Mouse (Mus musculus): Measurements from ENCODE around the gene Gm10912.
"Not testable (repeated sequence)": the region's sequence is repeated elsewhere in the genome, so short reads cannot be mapped to it uniquely, and the experiment has no call there.

Gene Gm10912

DNA sequence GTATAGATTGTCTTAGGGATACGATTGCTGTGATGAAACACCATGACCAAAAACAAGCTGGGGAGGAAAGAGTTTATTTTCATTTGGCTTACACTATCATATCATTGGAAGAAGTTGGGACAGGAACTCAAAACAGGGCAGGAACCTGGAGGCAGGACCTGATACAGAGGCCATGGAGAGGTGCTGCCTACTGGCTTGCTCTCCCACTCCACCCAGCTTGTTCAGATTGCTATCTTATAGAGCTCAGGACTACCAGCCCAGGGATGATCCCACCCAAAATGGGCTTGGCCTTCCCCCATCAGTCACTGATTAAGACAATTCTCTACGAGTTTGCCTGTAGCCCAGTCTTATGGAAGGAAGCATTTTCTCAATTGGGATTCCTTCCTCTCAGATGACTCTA is 1.5 kb upstream of the Gm10912 start:
- no peak for DNase-seq (ENCODE audit: extremely low read depth, low read depth)

DNA sequence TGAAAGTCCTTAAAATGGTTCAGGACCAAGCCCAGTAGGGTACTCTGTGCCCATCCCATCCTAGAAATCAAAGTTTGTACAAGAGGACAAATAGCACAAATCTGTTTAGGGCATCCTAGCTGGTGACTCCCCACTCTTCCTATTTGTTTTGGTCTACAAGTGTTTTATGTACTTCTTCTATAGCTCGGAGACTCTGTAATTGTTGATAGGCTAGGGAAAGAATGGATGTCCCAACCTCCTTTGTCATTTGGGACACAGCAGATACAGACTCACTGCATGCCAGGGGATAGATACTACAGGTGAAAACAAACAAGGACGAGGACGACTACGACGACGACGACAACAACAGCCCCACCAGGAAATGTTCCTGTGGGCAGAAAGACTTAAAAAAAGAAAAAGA is 2.8 kb downstream of the Gm10912 start, which contains the start of gene Gm10799:
Gene Gm10799 (minus strand): TSS at position 101 of the 400 bp plus-strand sequence.
- DNase-seq (ENCODE audit: extremely low read depth, low read depth) = not testable (repeated sequence)

DNA sequence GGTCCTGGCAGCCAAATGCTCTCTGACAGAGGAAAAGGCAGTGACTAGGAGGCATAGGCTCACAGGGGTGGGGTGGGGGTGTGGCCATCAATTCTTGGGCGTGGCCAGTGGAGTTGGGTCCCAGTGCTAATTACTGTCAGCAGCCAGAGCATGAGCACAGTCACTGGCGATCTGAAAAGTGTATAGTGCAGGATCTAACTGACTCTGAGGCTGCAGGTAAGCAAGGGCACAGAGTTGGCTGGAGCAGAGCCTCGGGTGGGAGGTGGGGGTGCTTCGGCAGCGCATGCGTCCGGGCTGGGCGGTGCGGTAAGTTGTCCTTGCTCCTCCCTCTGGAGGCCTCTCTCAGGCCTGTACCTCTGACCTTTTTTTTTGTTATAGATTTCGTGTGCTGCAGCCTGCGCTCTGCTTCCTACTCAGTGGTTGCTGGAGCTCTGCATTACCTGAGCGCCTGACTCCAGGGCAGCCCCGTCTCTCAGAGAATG is 4.1 kb downstream of the Gm10912 start, which contains the start of gene Cd59b:
Gene Cd59b (plus strand): TSS at position 146 of the 482 bp plus-strand sequence.
- DNase-seq (ENCODE audit: extremely low read depth, low read depth) = peak; percentile 39

DNA sequence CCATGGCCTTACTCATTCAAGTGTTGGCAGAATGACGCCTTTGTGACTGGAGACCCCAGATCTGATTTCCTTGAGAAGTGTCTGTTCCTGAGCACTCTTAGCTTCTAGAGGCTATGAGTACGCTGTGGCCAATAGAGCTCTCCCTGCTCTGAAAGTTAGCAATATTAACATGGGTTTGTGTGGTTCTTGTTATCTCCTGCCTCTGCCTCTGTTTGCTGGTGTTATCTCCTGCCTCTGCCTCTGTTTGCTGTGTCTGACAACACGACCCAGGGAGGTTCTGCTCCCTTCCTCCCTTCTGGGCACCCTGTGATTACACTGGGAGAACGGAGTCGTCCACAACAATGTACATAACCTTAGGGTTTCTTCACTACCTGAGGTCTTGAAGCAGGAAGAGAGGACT is 12.7 kb downstream of the Gm10912 start:
- DNase-seq (ENCODE audit: extremely low read depth, low read depth) = peak; percentile 69

DNA sequence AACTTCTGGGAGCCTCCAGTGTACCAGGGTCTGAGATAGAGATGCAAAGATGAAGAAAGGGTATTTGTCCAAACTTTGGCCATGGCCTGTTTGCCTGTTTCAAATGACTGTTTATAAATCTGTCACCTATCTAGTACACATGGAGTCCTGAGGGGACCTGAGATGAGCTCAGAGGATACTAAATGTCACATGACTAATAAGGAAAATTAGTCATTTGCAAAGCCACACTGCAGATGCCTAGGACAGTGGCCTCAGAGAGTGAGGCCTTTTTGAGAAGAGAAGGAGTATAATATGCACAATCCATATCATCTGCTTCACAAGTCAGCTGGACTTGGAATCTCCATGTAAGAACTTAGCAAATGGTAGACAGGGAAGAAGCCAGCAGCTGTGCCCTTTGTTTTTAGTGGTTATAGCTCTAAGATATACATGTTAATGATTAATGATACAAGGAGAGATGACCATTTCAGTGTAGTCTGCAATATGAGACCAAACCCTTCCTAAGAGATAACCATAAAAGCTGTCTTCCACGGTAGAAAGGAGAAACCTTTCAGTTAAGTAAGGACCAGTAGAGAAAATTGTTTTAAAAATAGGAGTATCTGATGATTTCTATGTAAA is 15.9 kb downstream of the Gm10912 start:
- not testable (repeated sequence) for DNase-seq (ENCODE audit: extremely low read depth, low read depth)

DNA sequence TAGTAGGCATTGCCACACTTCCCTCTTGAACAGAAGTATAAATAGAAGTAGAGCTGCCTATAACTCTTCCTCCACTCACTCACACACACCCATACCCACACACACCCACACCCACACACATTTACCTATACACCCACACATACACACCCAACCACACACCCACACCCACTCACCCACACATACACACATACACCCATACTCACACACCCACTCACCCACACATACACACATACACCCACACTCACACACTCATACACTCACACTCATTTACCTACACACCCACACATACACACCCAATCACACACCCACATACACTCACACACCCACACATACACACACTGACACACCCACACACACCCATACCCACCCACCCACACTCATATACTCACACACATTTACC is 16.8 kb downstream of the Gm10912 start:
- DNase-seq (ENCODE audit: extremely low read depth, low read depth) = no peak

DNA sequence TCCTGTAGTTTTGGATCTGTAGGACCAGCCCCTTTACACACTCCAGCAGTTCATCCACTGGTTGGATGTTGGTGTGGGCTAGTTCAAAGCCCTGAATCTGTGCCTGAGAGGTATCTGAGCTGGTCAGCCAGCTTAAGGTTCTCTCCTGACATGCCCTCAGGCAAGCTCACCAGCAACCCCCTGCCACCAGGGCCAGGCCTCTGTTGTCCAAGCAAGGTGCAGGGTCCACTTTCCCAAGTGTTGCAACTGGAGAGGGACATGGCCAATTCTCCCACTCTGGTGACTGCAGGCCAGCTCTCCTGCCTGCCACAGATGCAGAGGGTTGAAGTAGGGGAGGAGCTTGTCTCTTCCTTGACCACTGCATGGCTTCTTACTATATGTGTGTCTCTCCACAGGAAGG is 18.4 kb downstream of the Gm10912 start:
- not testable (repeated sequence) for DNase-seq (ENCODE audit: extremely low read depth, low read depth)

DNA sequence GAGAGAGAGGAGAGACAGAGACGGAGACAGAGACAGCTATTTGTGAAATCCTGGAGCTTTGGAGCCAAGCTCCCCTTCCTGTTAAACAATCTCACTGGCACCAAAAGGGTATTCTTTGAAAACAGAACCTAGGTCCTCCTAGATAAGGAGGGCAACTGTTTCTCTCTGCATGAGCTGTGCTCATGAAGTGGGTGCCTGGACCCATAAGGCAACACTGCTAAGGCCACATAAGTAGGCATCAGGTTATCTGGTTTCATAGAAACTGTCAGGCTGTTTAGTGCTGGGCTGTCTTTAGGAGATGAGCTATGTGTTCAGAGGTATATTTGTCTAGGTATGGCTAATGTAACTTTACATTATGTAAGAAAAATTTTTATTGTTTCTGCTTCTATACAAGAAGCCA is 21.9 kb downstream of the Gm10912 start:
- DNase-seq (ENCODE audit: extremely low read depth, low read depth) = peak; percentile 21

DNA sequence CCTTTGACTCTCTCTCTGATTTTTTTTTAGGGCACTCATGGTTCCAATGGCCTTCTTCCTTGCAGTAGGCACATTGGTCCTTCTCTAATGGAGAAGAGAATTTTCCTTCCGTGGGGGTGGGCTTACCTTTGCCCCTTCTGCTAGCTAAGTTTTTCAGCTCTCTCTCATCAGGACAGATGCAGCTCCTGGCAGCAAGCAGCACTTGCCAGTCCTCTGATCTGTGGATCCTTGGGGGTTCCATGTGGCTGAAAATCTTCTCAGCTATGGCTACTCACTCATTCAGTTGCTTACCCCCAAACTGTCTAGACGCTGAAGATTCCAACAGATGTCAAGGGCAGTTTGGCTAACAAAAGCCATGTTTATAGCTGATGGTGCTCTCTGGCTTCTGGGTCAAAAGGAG is 27.7 kb downstream of the Gm10912 start:
- DNase-seq (ENCODE audit: extremely low read depth, low read depth) = no peak

DNA sequence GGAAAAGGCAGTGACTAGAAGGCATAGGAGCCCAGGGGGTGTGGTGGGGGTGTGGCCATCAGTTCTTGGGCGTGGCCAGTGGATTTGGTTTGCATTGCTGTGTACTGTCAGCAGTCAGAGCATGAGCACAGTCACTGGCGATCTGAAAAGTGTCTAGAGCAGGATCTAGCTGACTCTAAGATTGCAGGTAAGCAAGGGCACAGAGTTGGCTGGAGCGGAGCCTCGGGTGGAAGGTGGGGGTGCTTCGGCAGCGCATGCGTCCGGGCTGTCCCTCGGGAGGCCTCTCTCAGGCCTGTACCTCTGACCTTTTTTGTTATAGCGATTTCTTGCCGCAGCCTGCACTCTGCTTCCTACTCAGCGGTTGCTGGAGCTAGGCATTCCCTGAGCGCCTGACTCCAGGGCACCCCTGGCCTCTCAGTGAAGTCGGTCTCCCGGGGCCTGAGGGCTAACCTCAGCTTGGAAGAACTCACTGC is 30.2 kb downstream of the Gm10912 start, which contains the start of gene Cd59a:
Gene Cd59a (plus strand): TSS at position 61 of the 473 bp plus-strand sequence.
- peak; percentile 56 for DNase-seq (ENCODE audit: extremely low read depth, low read depth)

DNA sequence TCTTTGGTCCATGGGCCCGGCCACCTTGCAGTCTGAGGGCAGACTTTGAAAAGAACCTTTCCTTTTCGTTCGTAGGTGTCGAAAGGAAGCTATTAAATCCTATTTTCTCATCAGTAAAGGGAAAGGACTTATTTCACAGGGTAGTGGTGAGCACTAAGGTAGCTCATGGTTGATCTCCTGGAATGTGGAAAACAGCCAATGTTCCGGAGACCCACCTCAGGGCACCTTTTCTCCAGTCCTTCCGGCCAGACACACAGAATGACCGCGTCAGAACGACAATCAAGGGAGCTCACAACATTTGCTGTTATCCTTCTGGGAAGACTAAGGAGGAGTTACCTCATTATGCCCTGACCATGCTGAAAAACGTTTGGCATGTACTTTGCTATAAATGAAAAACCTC is 30.6 kb downstream of the Gm10912 start:
- DNase-seq (ENCODE audit: extremely low read depth, low read depth) = no peak

DNA sequence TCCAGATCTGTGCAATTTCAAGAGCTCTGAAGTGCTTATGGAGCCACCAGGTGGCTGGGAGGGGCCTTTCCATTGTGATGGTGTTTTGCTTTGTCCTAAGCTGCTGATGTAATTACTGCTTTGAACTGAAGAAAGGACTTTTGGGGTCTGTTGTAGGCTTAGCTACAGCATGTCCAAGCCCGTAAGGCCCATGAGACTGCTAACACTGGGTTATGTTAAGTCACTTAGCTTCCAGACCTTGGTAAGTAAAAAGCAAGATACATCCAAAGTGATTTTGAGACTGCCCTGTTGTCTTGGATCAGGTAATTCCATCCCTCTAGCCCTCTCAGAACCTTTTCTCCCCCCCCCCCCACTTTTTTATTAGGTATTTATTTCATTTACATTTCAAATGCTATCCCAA is 31.2 kb downstream of the Gm10912 start:
- DNase-seq (ENCODE audit: extremely low read depth, low read depth) = not testable (repeated sequence)

DNA sequence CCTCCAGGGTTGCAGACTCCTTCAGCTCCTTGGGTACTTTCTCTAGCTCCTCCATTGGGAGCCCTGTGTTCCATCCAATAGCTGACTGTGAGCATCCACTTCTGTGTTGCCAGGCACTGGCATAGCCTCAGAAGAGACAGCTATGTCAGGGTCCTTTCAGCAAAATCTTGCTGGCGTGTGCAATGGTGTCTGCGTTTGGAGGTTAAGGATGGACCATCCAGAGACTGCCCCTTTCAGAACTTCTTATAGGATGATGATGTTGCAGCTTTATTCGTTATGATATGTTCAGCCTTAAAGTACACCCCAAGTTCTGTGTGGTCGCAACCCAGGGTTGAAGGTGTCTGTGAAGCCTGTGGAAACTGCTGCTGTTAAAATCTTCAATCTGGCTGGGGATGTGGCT is 31.8 kb downstream of the Gm10912 start:
- DNase-seq (ENCODE audit: extremely low read depth, low read depth) = not testable (repeated sequence)

DNA sequence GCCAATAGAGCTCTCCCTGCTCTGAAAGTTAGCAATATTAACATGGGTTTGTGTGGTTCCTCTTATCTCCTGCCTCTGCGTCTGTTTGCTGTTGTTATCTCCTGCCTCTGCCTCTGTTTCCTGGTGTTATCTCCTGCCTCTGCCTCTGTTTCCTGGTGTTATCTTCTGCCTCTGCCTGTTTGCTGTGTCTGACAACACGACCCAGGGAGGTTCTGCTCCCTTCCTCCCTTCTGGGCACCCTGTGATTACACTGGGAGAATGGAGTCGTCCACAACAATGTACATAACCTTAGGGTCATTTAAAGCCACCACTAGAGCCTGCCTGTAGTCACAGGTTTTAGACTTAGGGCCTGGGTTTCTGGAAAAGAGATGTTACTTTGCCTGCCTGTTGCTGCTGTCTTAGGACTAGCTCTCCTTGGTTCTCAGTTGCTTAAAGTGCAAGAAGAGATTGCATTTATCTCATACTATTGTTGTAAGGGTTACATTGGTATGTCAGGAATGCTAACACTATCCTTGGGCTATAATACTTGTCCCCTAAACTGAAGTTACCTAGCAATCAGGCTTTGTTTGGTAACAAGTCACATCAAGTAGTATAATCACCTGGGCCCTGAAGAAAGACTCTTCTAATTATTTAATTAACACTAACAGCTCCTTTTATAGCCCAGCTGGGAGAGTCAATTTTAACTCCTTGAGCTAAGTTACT is 33.1 kb downstream of the Gm10912 start:
- DNase-seq (ENCODE audit: extremely low read depth, low read depth) = peak; percentile 62

DNA sequence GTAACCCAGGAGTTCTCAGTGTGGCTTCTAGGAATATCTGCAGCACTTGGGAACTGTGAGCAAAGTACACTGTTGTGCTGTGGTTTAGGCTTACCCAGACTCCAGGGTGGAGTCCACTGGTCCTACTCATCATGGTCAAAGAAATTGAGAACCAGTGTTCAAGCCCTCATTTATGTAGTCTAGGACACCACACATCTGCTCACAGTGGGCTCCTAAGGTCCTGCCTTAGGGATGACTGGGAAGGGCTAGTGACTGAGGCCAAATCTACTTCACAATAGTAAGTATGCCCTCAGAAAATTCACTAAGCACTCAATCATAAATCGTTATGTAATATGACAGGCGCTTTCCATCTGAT is 33.6 kb downstream of the Gm10912 start:
- DNase-seq (ENCODE audit: extremely low read depth, low read depth) = no peak

DNA sequence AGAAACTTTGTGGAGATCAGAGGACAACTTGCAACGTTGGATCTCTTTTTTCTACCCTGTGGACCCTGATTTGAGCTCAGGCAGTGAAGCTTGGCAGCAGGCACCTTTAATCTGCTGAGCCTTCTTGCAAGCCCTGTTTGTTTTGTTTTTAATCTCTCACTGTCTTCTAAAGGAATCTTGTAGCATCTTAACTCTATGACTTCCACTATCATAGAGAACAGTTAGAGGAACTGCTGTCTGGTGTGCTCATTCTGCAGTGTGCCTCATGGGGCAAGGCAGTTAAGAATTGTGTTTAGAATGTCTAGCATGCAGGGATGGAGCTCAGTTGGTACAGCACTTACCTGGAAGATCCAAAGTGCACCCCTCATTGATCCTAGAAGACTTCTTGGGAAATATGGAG is 34.3 kb downstream of the Gm10912 start:
- DNase-seq (ENCODE audit: extremely low read depth, low read depth) = no peak

DNA sequence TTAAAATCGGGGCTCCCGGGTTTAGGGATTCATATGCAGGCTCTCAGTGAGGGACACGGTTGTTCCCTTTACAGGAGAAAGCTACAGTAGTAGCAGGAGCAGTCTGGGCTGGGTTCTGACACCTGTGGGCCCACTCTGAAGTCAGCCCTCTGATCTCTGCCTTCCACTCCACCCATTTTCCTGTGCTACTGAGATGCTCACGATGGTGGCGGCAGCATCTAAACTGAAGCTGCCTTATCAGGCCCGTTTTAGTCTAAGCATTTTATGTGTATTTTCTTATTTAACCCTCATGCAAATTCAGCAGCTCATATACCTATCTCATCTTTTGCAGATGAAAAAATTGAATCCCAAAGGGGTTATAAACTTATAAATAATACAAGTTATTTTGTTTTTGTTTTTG is 39.2 kb downstream of the Gm10912 start:
- DNase-seq (ENCODE audit: extremely low read depth, low read depth) = no peak

DNA sequence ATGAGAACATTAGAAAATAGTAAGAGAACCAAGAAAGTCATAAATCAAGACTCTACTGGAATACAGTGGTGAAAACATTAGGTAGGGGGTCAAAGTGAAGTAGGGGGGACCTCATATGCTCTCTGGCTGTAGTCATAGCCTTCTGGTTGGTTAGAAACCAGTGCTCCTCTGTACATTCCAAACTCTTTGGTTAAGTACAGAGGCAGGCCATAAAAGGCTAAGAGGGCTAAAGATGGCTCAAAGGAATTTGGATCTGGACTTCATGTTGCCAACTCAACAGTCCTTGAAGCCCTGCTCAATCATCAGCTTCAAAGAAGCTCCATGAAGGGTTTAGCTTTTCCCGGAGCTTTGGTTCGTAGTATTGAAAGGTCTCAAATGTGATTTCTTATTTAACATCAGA is 43.4 kb downstream of the Gm10912 start:
- DNase-seq (ENCODE audit: extremely low read depth, low read depth) = not testable (repeated sequence)

DNA sequence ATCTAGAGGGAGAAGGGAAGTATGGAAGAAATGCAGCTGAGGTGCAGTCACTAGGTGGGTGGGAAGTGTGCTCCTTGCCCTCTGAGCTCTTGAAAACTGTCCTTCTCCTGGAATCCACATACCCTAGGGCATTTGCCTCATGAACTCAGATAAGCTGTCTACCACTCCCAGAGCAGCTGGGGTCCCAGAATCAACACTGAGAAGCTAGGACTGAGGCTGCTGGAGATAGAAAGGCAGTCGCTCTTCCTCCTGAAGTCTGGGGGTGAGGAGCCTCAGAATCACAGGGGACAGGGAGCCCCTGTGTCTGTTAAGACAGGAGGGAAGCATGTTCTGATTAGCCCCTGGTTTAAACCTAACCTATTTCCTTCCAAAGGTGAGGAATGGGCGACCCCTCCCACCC is 43.9 kb downstream of the Gm10912 start:
- no peak for DNase-seq (ENCODE audit: extremely low read depth, low read depth)

DNA sequence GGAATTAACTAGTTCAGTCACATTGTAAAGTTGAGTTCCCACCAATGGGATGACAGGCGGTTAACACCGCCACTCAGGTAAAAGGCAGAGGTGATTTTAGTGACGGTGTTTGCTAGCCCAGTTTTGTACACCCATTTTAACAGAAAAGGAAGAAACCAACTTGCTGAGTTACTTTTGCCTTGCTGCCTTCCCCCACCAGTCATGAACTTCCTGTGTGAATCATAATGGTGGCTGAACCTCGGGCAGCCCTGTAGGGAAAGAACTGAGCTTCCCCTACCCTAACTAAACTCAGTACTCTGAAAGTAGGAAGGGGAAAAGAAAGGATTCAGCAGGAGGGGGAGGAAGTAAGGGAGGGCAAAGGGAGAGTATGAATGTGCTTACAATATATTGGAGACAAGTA is 44.4 kb downstream of the Gm10912 start:
- no peak for DNase-seq (ENCODE audit: extremely low read depth, low read depth)

DNA sequence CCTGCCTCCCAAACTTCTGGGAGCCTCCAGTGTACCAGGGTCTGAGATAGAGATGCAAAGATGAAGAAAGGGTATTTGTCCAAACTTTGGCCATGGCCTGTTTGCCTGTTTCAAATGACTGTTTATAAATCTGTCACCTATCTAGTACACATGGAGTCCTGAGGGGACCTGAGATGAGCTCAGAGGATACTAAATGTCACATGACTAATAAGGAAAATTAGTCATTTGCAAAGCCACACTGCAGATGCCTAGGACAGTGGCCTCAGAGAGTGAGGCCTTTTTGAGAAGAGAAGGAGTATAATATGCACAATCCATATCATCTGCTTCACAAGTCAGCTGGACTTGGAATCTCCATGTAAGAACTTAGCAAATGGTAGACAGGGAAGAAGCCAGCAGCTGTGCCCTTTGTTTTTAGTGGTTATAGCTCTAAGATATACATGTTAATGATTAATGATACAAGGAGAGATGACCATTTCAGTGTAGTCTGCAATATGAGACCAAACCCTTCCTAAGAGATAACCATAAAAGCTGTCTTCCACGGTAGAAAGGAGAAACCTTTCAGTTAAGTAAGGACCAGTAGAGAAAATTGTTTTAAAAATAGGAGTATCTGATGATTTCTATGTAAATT is 45.7 kb downstream of the Gm10912 start:
- not testable (repeated sequence) for DNase-seq (ENCODE audit: extremely low read depth, low read depth)

DNA sequence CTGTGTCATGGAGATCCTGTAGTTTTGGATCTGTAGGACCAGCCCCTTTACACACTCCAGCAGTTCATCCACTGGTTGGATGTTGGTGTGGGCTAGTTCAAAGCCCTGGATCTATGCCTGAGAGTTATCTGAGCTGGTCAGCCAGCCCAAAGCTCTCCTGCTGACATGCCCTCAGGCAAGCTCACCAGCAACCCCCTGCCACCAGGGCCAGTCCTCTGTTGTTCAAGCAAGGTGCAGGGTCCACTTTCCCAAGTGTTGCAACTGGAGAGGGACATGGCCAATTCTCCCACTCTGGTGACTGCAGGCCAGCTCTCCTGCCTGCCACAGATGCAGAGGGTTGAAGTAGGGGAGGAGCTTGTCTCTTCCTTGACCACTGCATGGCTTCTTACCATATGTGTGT is 47.9 kb downstream of the Gm10912 start:
- DNase-seq (ENCODE audit: extremely low read depth, low read depth) = not testable (repeated sequence)

Data from MEL-GATA-1-ER (cell line).